Mouse (Mus musculus) telencephalon, adult 2 months (tissue): ENCODE measurements at regions not wholly inside any gene's neighbourhood (a gene's known extent, or its start where the extent isn't known, plus 50 kb on each side); places are given as distances from the start of the nearest gene placed in this dataset.

Source experiments
- DNase-seq: peaks from one replicate; pipeline ENCODE4 v3.0.0-alpha.2; 2011; ENCODE audit warnings: low read depth, low spot score

DNA sequence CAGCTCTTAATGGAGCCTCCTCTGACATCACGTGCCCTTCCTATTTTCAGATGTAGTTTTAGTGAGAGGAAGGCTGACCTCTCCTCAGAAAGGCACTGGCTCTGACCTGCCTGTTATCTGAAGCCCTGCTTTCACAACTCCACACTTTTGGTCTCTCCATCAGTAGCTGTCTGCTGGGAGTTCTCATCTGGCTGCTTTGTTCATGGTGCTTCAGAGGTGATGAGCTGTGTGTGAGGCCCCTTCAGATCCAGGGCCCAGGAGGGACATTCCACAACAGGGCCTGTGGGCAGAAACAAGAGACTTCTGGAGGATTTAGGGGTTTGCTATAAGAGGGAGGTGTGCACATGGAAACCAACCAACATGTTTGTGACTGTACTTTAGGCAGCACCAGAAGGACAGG is 50.8 kb upstream of the Fhl2 start:
- no peak for DNase-seq

DNA sequence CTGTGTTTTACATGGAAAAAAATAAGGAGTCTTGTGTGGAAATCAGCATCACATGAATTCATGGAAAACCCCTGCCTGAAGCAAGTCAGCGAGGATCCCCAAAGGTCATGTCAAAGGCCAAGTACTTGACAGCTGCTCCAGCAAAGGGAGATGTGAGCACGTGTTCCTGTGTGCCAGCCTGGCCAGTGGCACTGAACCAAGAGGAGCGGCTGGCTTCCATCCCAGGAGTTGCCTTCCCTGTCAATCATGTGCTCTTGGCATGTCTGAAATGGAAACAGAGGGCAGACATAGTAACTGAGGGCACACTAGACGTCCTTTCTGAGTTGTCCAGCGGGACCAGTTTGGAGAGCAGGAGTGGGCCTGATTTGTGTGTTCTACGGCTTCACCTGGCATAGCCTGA is 53.5 kb upstream of the Fhl2 start:
- DNase-seq = no peak

DNA sequence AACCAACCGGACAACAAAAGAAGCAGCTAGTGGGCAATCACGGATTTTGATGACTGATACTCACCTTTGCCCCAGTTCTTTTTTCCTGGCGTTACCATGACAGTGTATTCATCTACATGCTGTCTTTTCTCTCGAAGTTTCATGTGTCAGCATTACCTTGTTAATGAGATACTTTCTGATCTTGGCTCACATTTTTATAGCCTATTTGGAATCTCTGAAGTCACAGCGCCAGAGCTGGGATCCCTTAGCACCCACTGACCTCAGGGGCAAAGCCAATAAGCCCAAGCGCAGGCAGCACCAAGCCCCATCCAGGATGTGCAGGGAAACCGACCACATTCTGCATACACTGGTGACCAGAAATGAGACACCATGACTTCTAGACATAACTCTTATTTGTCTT is 54.6 kb upstream of the Fhl2 start:
- DNase-seq = no peak

DNA sequence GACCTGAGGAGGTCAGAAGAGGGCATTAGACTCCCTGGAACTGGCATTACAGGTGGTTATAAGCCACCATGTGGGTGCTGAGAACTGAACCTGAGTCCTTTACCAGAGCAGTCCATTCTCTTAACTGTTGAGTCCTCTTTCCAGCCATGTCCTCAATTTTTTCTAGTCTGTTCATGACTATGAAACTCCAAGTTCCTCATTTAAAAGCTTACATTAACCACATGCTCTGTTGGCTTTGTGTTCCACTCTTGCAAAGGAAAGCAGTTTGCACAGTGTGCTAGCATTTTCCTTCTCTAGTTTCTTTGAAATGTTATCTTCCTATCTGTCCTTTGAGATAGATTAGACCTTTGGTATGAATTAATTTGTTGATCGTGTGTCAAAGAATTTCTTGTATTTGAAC is 57.3 kb upstream of the Fhl2 start:
- no peak for DNase-seq

DNA sequence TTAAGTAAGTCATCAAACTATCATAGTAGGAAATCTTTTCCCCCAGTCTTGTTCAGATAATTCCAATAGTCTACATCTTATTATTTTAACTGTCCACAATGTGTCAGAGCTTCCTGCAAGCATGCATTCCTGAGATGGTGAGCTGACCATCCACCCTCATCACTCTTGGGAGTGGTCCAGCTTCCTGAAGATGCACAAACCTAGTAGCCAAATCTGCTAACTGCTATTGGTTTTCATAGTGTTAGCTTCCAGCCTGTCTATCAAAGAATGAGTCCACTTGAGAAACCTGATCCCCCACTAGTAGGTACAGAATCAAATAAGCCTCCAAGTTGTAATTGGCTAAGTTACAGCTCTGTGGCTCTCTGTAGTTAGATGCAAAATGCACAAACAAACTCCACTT is 59.3 kb upstream of the Fhl2 start:
- no peak for DNase-seq

DNA sequence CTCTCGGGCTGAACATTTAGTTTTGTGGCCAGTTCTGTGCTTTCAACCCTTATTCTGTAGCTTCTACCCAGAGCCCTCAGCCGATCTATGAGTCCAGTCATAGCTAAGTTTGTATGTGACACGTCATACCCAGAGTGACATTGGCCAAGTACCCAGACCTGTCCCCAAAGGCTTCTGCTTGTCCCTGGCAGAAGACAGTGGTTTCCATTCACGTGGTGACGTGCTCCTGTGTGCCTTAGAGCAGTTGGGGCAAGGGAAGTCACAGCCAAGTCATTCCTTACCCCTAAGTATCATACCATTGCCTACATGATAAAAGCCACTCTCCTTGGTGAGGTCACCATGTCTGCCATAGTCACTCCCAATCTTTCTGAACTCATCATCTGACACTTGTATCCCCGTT is 61.1 kb upstream of the Fhl2 start:
- no peak for DNase-seq

DNA sequence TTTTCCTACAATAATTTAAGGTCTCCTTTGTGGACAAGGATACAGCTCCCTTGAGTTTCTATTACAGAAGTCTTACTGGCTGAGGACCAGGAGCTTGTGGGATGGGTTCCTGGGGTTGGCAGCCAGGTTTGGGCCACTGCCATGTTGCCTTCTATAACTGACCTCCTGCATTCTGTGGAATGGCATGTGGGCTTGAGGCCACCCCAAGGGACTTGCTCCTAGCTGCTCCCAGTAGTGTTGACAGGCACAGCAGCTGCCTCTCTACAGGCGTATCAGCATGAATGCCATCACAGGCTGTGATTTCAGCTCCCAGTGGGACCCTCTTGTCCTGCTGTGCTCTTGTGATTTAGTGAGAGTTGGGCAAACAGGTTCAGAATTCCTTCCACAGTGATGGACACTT is 63.1 kb upstream of the Fhl2 start:
- DNase-seq = no peak

DNA sequence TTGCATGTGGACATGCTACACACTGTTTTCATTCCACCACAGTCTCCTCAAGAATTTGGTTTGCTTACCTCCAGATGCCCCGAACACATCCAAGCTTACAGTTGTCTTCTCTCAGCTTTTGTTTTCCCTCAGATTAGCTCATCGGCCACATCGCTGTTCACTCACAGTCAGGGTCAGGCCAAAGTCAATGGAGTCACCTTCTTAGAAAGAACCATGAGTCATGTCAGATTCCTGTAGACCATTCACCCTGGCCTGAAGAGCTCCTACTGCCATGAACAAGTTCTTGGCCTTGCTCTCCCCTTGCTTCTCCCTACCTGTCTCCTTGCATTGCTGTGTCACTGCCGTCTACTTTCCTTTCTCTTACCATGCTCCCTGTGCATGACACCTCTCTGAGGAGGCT is 63.7 kb upstream of the Fhl2 start:
- DNase-seq = no peak

DNA sequence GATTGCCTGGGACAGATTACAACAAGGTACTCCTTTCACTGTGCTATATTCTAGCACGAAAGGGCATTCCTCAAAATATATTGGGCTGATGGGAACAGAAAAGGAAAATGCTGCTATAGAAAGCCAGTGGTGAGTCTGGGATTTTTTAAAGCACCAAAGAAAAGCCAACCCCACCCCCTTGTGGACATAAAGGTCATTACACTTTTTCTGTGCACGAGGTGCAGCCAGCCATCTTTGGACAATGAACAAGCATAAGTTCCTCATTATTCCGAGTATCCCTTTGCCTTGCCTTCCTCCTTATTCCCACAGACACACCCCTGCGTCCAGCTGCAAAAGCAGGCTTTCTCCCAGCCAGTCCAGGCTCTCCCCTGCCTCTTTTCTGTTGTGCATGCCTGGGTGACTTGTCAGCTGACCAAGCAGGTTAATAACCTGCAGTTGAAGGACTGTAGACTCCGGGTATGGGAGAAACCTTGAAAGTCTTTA is 67.7 kb upstream of the Fhl2 start:
- DNase-seq = peak; percentile 38

DNA sequence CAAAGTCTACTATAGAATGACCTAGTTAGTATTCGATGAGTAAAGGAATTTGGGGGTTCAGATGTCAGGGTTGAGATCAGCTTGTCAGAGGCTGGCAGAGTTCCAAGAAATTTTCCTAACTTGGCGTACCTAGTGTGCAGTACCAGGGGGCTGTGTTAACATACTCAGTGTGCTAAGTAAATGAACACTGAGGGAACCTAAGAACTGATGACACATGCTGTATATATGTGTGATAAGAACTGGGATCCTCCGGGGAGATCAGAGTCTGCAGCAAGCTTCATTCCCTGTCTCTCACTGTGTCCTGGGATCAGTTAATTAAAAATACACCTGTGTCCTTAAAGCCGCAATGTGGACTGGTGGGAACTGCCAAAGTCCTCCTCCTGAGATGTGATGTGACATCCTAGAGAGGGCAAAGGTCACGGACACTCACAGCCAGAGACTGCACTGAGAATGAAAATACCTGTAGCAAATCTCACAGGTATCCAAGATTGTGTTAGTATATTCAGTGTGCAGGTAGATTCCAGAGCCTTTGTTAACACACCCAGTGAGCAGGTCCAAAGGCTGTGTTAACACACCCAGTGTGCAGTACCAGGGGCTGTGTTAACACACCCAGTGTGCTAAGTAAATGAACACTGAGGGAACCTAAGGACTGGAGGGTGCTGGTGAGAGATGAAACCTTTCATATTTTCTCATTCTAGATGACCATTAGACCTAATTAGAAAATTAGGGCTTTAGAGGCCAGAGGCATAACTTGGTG is 69.1 kb upstream of the Fhl2 start:
- DNase-seq = no peak

DNA sequence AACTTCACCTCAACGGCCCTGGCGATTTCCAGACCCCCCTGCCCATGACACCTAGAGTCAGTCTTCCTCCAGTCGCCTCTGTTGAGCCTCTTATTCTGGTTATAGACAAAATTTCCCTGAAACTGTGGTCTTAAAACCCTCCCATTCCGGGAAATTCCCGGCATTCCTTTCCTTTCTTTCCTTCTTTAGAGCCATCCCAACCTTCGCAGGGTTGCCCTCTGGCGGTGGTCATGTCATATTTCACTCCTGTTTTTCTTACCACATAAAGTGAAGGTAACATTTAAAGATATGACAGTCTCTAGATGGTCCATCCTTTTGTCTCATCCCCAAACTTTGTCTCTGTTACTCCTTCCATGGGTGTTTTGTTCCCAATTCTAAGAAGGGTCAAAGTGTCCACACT is 72.9 kb upstream of the Fhl2 start:
- no peak for DNase-seq

DNA sequence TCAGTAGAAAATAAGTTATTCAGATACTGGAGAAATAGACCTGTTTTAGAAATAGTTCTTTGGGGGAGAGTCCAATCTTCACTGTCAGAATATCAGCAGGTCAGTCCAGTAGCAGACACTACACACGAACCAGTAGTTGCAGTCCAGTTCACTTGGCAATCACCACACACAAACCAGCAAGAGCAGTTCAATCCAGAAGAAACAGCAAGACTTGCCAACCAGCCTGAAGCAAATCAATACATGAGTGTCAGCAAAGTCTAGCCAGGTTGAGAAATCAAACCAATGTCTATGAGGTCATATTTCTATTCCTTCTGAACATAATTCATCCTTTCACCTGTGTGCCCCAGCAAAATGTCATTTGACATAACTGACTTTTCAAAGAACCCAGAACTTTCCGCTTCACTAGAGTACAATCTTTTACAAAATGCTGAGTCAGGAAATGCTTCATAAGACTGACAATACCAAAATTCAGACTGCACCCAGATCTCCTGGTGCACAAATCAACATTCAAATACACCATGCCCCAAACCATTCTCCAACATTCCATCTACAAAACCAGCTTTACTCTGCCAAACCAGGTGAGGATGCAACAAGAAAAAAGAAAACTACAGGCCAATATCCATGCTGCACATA is 76.6 kb upstream of the Fhl2 start:
- no peak for DNase-seq

DNA sequence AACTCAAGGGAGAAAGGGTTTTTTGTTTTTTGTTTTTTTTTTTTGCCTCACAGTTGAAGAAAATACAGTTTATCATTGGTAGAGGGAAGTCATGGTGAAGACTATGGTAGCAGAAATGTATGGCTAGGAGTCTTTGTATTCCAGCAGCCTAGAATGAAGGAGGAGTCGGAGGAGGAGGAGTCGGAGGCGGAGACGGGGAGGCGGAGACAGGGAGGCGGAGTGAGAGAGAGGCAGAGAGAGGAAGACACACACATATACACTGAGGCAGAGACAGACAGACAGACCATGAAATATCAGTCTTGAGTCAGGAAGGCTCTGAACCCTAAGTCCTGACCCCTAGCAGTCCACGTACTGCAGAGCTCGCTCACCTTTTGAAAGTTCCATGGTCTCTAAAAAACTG is 95.0 kb upstream of the Fhl2 start:
- DNase-seq = no peak

DNA sequence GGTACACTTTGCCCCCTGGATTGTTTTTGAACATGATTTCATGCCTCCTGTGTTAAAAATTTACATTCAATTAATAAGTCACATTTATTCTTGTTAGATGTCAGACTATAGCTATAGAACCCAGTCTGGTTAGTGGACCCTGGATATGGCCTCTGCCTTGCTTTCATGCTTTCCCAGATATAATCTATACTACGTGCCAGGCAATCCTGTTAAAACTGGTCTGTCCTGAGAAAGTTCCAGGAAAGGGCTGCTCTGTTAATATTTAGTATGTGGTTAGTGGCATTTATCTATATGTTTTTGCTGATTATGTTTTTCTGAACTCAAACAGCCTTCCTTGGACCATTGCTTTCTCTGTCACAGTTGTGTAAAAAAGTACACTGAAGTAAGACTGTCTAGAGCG is 95.8 kb upstream of the Fhl2 start:
- no peak for DNase-seq

DNA sequence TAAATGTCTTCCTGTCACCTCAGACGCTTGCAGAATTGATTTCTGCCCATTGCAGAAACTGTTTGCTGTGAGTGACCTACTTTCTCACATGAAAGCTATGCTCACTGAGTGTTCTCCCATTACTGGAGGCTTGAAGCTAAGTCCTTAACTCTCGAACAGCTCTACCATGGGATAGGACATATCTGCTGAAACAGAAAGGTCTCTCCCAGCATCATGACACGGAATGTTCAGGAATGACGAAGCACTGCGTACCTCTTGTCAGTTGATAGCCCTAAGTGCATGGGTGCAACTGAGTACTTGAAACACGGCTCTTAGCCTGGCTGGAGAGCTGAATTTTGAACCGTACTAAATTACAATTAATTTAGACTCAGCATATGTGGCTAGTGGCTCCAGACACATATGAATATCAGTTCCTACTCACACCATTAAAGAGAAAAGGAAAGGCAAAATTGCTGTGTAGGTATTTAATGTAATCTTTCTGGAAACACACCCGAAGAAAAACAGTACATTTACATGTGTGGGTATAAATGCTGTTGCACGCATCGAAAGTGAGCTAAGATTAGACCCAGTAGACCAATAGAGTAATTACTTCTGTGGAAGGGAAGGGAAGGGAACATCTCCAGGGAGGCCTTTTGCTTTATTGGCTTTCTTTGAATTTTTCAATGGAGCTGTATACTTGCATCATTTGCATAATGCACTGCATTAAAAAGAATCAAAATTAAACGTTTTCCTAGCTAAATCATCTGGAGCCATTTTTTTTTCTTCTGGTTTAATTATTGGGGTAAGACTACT is 97.6 kb upstream of the Fhl2 start:
- no peak for DNase-seq

DNA sequence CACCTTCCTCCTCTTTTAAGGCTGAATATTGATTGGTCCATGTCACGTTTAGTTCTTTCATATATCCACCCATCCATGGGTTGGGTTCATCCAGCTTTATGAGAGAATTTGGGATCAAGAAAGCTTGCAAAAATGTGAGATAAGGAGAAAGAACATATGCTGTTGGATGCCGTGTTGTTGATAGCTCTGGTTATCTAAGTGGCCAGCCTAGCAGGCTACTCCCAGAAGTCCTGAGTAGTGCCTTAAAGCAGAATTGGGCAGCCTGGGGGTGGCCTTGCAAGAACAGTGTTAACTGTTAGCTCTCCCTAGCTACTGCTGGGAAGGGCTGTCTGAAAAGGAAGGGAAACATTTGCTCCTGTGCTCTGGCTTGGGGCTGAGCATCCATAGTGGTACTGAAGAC is 100.8 kb upstream of the Fhl2 start:
- no peak for DNase-seq

DNA sequence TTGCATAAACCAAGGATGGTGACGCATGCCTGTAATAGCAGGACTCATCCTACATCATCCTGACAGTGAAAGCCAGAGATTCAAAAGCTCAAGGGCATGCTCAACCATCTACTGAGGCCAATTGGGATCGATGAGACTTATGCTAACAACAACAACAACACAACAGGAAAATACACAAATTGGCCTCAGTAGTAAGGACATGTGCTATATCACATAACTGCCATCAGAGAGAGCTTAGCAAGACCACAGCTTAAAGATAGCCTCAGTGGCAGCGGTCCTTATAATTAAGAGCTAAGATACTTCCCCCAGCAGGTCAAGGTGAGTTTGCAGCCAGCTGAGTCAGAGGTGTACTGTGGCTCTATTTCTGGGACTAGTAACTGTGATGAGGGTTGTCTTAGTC is 102.0 kb upstream of the Fhl2 start:
- no peak for DNase-seq

DNA sequence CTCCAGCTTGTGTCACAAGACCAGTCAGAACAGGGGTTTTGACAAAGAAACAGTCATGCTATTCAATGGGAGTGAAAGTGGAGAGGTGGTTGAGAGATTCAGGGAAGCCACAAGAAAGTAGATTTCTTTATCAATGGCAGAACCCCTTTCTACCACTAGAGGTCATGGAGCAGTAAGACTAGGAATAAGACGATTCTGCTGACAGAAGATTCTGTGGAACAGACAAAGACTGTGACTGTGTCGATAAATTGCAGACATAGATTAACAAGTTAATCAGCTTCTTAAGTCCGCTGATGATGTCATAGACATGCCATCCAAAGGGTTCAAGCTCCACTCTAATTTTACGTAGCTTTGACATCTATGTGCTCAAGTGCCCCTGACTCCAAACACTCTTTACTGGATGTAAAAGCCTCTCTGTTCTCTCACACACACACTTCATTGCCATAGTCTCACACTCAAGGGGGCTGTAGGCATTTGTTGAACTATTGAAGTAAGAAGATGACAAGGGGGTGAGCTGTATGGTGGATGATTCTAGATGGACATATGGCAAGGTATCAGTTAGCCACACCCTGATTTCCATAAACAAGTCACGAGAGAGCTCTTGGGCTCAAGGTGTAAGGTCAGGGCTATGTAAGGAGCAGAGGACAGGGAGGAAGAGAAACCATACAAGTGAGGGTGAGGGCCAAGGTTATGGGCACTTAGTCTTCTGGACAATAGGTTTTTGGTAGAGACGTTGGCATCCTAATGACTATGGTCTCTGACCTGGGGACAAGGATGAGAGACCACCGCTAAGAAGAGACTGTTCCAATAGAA is 102.9 kb upstream of the Fhl2 start:
- peak; percentile 63 for DNase-seq

DNA sequence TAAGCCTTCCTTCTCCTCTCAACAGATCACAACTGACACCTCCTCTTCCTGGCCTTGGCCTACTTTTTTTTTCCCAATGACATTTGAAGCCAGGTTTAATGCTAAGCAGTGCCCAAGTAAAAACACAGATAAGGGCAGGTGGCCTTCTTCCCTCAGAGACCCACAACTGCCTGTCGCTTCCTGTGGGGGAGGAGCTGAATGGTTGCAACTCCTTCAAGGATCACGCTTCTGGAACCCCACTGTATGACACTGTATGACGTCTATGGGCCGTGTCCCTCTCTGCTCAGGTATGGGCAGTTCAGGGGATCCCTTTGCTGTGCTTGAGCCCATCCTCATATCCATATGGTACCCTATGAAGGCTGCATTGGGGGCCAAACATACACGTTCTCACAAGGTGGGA is 103.9 kb upstream of the Fhl2 start:
- no peak for DNase-seq

DNA sequence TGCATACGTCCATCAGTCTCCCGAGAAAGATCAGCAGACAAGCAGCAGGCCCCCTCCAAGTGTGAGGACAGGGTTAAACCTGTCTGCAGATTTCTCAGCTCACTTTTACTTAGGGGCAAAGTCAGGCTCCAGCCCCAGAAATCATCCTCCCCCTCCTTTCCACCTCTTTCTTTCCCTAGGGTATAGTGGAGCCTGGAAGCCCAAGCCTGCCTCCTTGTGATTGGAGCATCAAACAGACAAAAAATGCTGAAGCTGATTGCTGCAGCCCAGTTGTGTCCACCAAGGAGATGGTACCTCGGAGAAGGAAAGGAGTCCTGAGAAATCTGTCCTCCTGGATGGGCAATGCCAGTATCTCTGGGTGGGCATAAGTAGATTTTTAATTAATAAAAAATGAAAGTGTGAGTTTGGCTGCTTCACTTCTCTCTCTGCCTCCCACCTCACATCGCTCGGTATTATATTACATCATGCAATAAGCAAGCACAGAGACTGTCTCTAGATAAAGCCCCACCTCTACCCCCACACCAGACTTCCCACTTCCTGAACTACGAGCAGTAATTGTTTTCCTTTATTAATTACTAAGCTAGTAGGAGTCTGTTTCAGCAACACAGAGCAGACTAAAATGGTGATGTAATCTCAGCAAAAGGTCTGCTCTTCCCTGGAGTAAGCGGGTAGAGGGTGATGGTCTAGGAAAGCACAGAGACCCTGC is 105.2 kb upstream of the Fhl2 start:
- no peak for DNase-seq

DNA sequence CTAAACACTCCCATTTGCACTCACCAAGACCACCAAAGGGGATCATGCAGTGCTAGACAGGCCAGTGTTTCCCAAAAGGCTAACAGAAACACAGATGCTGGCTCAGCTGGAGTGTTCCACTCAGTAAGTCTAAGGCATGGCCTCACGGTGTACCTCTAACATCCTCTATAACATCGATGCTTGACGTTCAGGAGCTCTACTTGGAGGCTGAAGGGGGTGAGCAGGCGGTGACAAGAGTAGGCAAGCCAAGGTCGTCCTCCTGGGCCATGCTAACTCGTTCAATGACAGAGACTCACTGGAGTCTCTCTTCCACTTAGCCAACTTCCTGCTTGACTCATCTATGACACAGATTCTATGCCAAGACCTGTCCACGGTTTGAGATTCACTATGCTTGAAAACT is 105.9 kb upstream of the Fhl2 start:
- no peak for DNase-seq
